Mouse (Mus musculus) layer of hippocampus, adult 18-20 months (tissue): ENCODE results near the gene Capn1. TPM values are rescaled to one million over a fixed set of nuclear protein-coding genes. Genes with fewer than 3 reads are reported as not detected.

Experiments used
- DNase-seq, 2 experiments: peaks; one replicate each; pipeline ENCODE4 v3.0.0; 2022; ENCODE audit warnings: low spot score in 2 of 2
- total RNA-seq, 2 experiments: library from RNA; stranded (reverse); gene quantifications; 2 replicates each; pipeline ENCODE4 v1.2.3; 2021

Gene Capn1
- total RNA-seq, 2 experiments from 2014 or later: 23.2 to 24.8 TPM

DNA sequence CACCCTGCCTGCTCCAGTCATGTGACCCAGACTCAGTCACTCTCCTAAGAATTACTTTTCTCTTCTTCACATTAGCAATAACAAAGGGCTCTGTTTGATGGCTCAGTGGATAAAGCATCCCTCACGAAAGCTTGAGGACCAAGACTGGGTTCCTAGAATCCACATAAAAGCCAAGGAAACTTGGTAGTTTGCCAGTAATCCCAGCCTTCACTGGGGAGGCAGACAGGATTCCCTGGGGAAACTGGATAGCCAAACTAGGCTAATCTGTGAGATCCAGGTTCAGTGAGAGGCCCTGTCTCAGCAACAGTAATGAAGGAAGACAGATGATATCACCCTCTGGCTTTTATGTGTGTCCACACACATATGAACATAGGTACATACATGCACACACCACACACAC, 24.8 kb downstream of the Capn1 start:
- no peak for DNase-seq

DNA sequence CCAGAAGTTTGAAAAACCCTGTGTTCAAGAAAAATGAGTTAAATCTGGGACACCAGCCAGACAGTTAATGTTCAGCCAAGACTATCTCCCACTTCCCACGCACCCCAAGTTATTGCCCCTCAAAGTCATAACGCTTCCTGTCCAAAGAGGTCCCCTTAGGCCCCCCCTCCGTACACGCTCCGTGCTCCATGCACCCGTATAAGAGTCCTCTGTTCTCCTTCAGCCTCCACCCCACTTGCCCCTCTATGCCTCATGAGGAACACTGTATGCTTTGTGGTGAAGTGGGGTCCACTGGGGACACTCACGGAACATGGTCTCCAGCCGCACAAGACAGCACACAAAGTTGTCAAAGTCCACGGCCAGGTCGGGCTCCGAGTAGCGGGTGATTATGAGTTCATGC, 25.7 kb downstream of the Capn1 start:
- no peak for DNase-seq

DNA sequence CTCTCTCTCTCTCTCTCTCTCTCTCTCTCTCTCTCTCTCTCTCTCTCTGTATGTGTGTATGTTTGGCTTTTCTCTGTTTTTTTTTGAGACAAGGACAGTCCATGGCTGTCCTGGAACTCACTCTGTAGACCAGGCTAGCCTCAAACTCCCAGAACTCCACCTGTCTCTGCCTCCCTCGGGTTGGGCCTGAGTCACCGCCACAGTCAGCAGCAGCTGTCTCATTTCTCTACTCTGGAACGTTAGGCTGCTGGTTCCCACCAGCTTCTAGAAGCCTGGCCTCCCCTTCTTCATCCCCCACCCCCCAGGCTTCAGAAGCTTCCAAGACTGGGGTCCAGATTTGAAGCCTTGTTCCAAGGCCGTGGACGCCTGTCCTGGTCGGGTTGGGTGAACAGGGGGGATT, 26.1 kb downstream of the Capn1 start:
- no peak for DNase-seq

DNA sequence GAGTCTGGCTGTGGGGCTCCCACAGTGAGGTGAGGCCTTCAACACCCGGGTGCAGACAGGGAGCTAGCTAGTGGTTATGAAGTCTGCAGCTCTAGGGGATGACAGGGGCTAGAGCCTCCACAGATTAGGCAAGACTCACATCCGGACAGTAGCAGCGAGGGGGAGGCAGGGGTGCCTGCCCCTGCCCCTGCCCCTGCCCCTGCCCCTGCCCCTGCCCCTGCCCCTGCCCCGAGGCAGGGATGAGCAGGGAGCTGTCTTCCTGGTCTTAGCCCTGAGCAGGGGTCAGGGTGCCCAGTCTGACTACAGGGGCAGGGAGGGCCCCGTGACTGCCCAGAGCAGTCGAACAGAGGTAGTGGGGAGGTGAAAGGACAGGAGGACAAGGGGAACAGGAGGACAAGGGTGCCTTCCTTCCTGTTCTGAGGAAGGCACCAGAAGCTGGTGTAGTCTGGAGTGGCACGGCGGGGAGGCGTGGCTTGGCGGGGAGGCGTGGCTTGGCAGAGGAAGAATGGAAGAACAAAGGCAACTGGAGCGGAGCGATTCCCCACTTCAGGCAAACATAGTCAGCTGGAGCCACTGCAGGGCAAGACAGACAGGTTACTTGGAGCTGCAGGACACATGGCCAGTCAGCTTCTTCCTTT, 26.8 kb downstream of the Capn1 start:
- peak; percentile 28 to 37 for DNase-seq

DNA sequence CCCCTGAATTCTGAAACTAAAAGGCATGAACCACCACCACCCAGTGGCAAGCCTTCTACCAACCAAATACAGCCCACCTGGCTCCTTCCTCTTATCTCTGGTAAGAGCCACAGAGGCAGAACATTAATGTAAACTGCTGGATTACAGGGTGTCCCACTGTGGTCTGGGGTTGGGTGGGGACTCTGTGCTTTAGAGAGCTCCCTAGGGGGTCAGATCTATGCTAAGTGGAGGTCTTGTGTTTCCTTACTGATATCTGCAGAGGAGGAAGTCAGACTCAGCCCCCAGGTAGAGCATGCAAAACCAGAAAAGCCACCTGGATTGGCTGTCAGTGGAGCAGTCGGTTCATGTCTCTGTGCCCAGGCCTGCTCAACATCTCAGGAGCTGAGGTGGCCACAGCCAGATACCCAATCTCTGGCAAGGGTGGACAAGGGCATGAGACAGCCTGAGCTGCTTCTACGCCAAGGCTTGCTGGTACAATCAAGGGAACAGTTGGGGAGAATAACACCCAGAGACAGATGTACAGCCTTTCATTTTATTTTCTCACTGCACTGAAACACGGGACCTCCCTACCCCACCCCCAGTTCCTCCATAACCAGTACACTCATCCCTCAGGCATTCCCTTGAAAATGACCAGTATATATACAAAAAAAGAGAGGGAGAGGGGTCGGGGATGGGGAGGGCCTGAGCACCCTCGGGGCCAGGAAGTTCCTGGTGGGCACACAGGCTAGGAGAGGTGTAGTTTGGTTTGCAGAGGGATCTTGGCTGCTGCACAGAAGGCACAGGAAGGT, 27.5 kb downstream of the Capn1 start:
- no peak for DNase-seq

DNA sequence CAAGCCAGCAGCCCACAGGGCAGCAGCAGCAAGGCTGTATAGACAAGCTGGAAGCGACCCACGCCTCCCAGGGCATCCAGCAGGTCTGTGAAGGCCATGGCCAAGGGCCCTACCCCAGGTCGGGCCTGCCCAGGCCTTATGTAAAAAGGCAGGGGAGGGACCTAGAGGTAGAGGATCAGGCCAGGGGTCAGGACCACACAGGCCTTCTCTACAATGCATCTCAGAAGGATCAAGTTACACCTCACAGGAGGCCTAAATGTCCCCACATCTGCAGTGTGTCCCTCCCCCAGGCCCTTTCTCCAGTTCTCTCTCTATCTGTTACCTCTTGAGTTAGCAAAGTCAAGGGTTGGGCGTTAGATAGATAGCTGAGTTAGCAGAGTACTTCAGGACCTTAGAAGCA, 29.7 kb downstream of the Capn1 start, which contains the start of gene Slc22a20:
Gene Slc22a20 (minus strand): TSS at position 101 of the 400 bp plus-strand sequence.
- DNase-seq: no peak

DNA sequence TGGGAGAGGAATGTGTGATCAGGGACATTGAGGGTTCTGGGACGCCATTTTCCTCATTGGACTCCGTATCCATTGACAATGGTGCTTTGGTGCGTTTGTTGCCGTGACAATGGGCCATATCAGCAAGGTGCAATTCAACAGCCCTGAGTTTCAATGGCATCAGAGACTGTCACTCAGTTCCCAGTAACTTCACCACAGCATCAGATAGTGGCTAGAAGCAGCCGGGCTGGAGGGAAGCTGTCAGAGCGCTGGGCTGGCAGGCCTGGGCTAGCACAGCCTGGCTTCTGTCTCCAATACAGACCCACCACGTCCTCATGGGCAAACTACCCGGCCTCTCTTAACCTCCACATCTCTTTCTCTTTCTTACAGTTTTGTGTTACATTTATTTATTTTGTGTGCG, 35.2 kb downstream of the Capn1 start:
- DNase-seq: no peak

DNA sequence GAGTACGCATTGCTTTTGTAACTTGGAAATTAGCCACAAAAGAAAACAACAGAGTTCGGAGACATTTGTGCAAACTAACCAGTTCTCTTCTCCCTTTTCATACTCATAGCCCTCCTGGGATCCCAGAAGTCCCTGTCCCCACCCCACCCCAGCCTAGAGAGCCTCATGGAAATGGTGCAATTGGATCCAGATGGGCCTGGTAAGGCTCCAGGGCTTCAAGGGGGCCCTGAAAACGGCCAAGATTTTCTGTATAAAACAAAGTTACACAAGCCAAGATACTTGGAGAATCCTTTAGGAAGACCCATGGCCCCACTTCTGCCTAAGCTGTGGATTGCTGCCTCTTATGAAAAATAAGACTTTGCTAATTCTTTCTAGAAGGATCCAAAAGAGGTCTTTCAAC, 38.0 kb downstream of the Capn1 start:
- DNase-seq: no peak

DNA sequence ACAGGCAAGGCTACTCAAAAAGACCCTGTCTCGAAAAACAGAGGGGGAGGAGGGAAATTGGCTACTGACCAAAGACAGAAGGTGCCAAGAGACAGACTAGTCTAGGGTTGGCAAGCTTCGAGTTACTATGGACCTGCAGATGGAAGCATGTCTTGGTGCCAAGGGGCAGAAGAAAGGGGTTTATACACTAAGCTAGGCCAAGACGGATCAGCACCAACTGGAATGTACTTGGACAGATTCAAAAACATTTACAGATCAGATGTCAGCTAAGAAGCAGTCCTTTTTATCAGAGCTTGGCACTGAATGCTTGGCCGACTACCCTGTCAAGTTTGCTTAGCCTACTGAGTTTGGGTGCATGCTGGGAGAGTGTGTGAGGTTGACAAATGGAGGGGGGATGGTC, 40.0 kb downstream of the Capn1 start:
- peak; percentile 3 to 44 for DNase-seq

DNA sequence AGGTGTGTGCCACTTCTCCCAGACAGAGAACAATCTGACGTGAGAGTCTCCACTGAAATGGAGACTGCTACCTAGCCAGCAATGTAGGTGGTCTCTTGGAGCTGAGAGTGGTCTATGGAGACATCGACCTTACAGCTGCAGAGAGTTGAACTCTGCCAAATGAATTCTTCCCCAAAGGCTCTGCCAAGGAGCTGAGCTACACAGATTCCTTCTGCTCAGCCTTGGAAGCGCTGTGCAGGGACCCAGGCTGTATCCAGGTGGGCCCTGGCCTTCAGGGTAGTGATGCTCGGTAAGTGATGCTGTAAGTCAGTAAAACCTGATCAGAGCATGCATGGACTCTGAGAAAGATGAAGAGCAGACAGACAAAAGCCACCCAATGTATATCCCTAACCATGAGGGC, 40.6 kb downstream of the Capn1 start:
- no peak for DNase-seq

DNA sequence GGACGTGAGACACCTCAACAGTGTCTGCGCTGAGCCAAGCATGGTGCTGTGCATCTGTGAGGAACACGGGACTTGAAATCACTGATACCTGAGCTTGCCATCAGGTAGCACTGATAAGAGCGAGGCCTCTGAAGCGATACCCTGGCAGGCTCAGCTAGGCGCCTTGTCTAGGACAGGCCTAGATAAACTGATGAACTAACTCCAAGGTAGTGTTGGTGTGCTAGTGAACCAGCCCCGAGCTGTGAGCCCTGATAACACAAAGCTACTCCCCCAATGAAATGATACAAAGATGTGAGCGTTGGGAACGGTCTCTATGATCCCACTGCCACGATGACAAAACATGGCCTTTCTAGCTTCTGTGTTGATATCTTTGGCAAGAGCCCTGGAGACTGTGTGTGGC, 48.0 kb downstream of the Capn1 start:
- DNase-seq: no peak

DNA sequence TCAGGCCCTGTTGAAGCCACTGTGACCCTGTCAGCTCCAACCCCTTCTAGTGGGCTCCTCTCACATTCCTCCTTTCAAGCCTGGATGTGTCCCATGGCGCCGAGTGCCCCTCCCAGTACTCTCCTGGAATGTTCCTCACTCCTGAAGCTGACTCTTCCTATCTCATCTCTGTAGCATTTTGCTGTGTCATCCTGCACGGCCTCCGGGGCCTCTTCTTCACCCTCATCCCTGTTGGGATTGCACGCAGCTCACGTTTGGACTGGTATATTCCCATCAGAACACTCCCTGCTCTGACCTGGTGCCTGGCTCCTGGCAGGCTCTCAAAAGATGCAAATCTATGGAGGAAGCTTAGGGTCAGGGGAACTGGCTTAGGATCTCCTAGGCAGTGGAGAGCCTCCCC, 48.9 kb downstream of the Capn1 start:
- no peak for DNase-seq

DNA sequence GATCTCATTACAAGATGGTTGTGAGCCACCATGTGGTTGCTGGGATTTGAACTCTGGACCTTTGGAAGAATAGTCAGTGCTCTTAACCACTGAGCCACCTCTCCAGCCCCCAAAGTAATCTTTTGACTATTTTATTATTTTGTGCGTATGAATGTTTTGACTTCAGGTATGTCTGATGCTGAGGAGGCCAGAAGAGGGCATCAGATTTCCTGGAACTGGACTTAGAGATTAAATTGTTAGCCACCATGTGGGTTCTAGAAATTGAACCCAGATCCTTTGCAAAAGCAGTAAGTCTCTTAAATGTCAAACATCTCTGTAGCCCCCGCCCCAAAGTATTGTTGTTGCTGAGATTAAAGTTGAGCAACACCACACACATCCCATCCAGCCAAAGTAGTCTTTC, 49.8 kb downstream of the Capn1 start:
- no peak for DNase-seq

DNA sequence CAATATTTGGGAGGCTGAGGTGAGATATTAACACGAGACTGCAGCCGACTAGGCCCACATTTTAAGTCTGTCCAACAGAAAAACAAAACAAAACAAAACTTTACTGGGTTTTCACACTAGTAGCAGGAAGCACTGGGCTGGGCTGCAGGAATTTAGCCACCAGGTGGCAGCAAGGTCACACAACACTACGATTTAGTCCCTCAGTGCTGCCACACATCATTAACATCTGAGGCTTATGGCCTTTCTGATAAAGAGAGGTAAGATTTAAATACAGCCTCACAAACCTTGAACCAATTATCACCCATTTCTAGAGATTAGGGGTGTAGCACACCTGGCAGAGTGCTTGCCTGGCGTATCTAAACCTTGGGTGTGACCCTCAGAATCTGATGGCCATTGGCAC, 50.4 kb downstream of the Capn1 start:
- DNase-seq: peak; percentile 26 to 78

DNA sequence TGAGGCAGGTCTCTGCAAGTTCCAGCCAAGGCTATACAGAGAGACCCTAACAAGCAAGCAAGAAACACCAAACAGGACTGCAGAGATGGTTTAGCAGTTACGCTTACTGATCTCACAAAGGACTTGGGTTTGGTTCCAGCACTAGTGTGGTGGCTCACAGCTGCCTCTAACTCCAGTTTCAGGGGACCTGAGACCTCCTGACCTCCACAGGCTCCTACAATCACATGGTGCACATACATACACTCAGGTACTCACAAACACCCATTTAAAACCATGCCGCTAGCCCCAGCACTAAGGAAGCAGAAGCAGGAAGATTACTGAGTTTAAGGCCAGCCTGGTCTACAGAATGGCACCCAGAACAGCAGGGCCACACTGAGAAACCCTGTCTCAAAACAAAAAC, 50.9 kb downstream of the Capn1 start:
- no peak for DNase-seq

DNA sequence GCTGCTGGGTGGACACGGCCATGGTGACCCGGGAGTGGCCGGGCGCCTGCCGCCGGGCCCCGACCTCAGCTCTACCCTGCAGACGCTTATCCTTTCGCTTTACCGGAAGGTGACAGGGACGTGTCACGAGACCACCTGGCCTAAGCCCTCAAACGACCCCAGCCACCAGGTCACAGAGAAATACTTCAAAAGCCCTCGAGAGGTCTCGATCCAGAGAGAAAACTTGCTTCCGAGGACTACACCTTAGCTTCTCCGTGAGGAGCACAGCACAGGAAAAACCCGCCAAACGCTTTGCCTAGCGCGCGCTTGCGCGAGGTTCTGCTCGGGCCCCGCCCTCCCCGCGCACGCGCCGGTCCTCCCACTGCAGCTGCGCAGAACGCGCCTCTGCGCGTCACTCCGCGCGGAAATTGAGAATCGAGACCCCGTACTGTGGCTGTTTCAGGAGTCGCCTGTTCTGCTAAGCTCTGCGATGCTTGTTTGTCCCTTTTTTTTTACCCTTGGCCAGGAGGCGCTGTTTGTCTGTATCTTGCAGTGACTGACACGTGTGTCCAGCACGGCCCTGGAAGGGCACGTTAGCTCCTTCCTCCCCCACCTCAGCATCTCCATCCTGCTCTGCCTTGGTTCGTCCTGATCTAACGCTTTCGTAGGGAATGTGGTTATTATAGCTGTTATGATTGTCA, 51.7 kb downstream of the Capn1 start, which contains the start of gene Pola2:
Gene Pola2 (minus strand): TSS at position 320 of the 680 bp plus-strand sequence.
- peak; percentile 83 to 89 for DNase-seq

DNA sequence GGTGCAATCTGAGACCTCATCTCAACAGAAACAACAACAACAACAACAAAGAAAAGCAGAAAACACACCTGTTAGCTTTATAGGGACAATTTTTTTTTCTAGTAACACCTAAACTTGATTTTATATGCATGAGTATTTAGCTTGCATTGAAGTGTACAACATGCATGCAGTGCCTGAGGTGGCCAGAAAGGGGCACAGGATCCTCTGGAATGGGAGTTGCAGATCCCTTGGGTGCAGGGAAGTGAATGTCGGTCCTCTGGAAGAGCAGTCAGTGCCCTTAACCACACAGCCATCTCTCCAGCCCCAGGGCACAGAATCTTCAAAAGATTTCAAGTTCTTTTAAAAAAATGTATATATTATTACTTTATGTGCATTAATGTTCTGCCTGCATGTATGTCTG, 53.0 kb downstream of the Capn1 start:
- DNase-seq: no peak

DNA sequence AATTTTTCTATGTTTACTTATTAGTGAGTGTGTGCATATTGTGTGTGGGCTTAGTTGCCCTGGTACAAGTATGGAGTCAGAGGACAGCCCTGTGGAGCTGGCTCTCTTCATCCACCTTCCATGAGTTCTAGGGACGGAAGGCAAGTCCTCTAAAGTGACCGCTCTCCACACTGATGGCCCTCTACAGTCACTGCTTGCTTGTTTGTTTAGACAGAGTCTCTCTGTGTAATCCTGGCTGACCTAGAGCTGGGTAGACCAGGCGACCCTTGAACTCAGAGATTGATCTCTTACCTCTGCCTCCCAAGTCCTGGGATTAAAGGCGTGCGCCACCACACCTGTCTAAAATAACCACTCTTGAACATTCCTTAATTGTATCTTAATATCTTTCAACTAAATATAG, 58.3 kb downstream of the Capn1 start:
- DNase-seq: no peak

DNA sequence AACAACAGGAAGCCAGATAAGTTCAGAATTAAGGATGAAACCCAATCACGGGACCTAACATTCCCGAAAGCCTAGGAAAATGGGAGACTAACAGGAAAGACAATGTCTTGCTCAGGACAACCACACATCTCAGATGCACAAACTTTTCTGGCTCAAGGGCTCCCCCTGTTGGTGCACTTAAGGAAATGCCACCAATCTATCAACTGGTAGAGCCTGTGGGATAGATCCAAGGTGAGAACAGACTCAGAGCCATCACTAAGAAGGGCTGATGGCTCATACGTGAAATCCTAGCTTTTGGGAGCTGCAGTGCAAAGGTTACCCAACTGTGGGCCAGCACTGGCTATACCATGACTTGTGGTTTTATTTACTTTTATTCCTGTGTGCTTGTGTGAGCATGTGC, 59.0 kb downstream of the Capn1 start:
- peak in 1 of 2 experiments; percentile 78 for DNase-seq

DNA sequence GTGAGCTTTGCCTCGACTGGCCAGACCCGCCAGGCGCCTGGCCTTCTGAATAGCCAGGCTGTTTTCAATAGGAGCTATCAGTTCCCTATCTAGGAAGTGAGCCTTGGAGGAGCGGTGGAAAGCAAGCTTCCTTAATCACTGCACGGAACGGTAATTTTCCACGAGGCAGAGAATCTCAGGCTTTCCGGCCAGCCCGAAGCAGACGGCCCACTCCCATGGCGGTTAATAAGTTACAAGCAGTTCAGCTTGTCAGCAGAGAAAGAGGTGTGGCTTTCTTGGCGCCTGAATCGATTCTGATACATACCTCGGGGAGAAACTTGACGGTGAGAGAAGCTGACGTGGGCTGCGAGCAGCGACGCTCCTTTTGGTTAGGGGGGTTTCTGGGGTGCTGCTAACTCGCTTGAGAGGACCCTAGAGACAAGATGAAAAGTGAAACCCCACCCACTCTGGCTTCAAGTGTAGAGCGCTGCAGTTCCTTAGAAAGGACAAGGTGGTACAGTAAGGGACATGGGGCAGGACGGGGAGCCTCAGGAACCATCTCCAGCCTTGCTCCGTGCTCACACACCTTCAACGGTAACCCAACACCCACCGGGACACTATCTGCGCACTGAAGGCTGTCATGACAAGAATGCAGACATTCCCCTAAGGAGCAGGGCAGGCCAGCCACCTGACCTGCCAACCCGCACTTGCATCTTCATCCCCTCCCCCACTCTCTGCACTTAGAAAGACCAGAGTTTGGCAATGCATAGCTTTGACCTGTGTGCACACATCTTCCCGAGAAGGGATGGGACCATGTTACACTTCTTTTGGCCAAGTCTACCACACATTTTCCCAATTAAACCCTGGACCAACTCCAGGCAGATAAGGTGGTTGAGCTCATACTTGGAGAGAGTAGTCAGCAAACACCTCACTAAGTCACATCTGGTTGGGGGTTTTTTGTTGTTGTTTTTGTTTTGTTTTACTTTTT, 59.7 kb downstream of the Capn1 start:
- DNase-seq: no peak

DNA sequence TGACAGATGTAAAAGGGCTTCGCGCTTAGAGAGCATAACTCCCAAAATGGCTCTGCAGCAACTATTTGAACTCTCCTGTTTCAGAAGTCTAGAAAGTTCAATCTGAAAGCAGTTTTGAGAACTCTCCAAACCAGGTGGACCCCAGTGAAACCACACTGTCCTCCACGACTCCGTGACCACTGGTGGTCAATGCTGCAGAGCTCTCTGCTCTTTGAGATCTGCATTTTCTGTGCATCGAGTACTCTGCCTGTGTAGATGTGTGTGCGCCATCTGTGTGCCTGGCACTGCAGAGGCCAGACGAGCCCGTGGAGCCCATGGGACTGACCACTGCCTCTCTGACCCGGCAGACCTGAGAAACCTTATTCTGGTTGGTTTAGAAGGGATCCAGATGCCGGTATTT, 60.8 kb downstream of the Capn1 start:
- DNase-seq: no peak
